Mouse (Mus musculus) kidney, adult 2 months (tissue): ENCODE measurements around the gene Kcnk12.

Experiments
- CTCF ChIP-seq: fragments of 200-500 bp; conservative IDR thresholded peaks from 2 replicates; pipeline ENCODE4 v1.5.1; 2011; ENCODE audit warnings: low read depth, mild to moderate bottlenecking, control low read depth, low read length, moderate library complexity, mixed read lengths; ENCODE audit not compliant: insufficient read depth, insufficient read length
- POLR2A ChIP-seq: fragments of 200-500 bp; IDR thresholded peaks from one replicate; pipeline ENCODE4 v1.6.1; 2011; ENCODE audit warnings: low read depth, low read length, control low read depth

GRCm38 (mm10) chr17:87793331-87793730 lies 4.5 kb downstream of the Kcnk12 start:
- TF ChIP-seq POLR2A (no peak), CTCF (no peak)
